Mouse (Mus musculus): ENCODE data around the gene Lasp1. TPM values are rescaled to one million over a fixed set of nuclear protein-coding genes. Genes with fewer than 3 reads are reported as not detected.

Lasp1 gene
- polyA plus RNA-seq, 1 experiment from 2014 or later = 159 TPM

- no peak overlapping the region for H3K4me2 ChIP-seq (ENCODE audit: low read length)
These were observed 40.8 kb downstream of the Lasp1 start for GRCm38 (mm10) chr11:97839441-97840134.

DNA sequence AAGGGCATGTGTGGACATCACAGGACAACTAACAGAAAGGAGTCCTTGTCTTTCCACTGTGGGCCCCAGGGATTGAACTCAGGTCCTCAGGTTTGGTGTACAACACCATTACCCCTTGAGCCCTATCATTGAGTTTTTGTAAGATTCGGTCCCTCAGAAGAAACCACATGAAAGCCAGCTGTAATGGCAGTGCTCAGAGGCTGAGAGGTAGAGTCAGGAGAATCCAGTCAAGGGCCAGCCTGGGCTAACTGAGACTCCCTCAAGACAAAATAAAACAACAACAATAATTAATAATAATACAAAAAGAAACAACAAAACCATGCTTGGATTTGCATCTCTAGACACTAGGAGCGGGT, 41.3 kb downstream of the Lasp1 start:
- H3K4me1 ChIP-seq (replicated peaks; ENCODE audit: control insufficient read depth, insufficient read depth, low read length) = peaks cover 14% of the 10 kb centered on the region
- H3K9me3 ChIP-seq (ENCODE audit: control insufficient read depth, low read length) = no peaks in the 10 kb centered on the region
- H3K36me3 ChIP-seq (ENCODE audit: control insufficient read depth, insufficient read depth) = peaks cover 3% of the 10 kb centered on the region; the same call in 1 of the 2 replicates
- no peaks in the 10 kb centered on the region for H3K27me3 ChIP-seq (replicated peaks; ENCODE audit: control insufficient read depth, insufficient read depth, low read length)
- ATAC-seq = no peak
- H3K27ac ChIP-seq (ENCODE audit: low read length) = peak overlapping the region; percentile 87
- peak overlapping the region; percentile 62 for H3K4me2 ChIP-seq (ENCODE audit: low read length)
- WGBS = 68% methylated on average over 2 of the region's 2 CpGs
- peak overlapping the region; percentile 71 for H3K9ac ChIP-seq (replicated peaks; ENCODE audit: low read depth, low read length)
- H3K4me3 ChIP-seq (replicated peaks; ENCODE audit: low read length) = peak overlapping the region; percentile 56

More at GRCm38 (mm10) chr11:97839441-97840134, 40.8 kb downstream of the Lasp1 start:
- H3K36me3 ChIP-seq (ENCODE audit: control insufficient read depth, insufficient read depth) = peaks cover 5% of the 10 kb centered on the region; the same call in 1 of the 2 replicates
- H3K4me1 ChIP-seq (replicated peaks; ENCODE audit: control insufficient read depth, insufficient read depth, low read length) = peaks cover 14% of the 10 kb centered on the region
- WGBS = 60% methylated on average over 11 of the region's 11 CpGs
- H3K9ac ChIP-seq (replicated peaks; ENCODE audit: low read depth, low read length) = no peak overlapping the region
- H3K9me3 ChIP-seq (ENCODE audit: control insufficient read depth, low read length) = no peaks in the 10 kb centered on the region
- H3K27ac ChIP-seq (ENCODE audit: low read length) = no peak overlapping the region
- ATAC-seq = no peak
- no peaks in the 10 kb centered on the region for H3K27me3 ChIP-seq (replicated peaks; ENCODE audit: control insufficient read depth, insufficient read depth, low read length)
- H3K4me3 ChIP-seq (replicated peaks; ENCODE audit: low read length) = no peak overlapping the region

GRCm38 (mm10) chr11:97840539-97840954, 41.7 kb downstream of the Lasp1 start, which contains the start of gene B230217C12Rik:
TSS of gene B230217C12Rik (plus strand) at chr11:97840780.
- WGBS = under 1% methylated on average over 6 of the region's 6 CpGs
- H3K9me3 ChIP-seq (ENCODE audit: control insufficient read depth, low read length) = no peaks in the 10 kb centered on the region
- peak; percentile 11 for ATAC-seq
- H3K27ac ChIP-seq (ENCODE audit: low read length) = peak within 1 kb of the TSS; percentile 87
- H3K4me2 ChIP-seq (ENCODE audit: low read length) = peak within 1 kb of the TSS; percentile 62
- H3K9ac ChIP-seq (replicated peaks; ENCODE audit: low read depth, low read length) = peak within 1 kb of the TSS; percentile 71
- peaks cover 3% of the 10 kb centered on the region; the same call in 1 of the 2 replicates for H3K36me3 ChIP-seq (ENCODE audit: control insufficient read depth, insufficient read depth)
- H3K4me3 ChIP-seq (replicated peaks; ENCODE audit: low read length) = peak within 1 kb of the TSS; percentile 56
- no peaks in the 10 kb centered on the region for H3K27me3 ChIP-seq (replicated peaks; ENCODE audit: control insufficient read depth, insufficient read depth, low read length)
- H3K4me1 ChIP-seq (replicated peaks; ENCODE audit: control insufficient read depth, insufficient read depth, low read length) = peaks cover 14% of the 10 kb centered on the region

DNA sequence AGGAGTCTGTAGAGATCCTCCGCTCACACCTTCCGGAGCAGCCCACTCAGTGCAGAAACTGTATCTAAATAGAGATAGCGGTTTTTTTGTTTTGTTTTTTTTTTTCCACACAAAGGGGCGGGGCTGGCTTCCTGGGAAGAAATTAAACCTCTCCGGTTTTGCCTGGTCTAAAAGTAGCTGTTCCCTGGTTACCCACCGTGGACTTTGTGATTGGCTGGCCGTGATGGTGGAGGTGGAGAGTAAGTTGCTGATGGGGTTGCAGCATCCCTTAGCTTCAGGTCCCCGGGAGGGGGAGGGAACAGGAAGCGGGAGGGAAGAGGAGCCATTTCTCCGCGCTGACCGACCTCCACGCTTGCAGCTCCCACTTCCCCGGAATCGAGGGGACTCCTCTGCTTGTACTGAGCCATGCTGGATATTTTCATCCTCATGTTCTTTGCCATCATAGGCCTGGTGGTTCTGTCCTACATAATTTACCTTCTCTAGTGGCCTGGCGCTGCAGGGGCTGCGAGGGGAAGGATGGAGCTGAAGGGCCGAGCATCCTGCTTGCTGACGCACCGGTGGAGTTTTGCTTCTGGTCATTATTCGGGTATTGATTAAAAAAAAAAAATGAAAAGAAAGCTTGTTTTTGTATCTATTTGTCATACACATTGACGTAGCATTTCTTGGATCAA, 42.3 kb downstream of the Lasp1 start:
- Histone ChIP-seq H3K27ac (ENCODE audit: low read length) (peak overlapping the region; percentile 87), H3K4me2 (ENCODE audit: low read length) (peak overlapping the region; percentile 62), H3K9ac (replicated peaks; ENCODE audit: low read depth, low read length) (peak overlapping the region; percentile 71), H3K36me3 (ENCODE audit: control insufficient read depth, insufficient read depth) (peaks cover 3% of the 10 kb centered on the region; the same call in 1 of the 2 replicates), H3K4me3 (replicated peaks; ENCODE audit: low read length) (peak overlapping the region; percentile 56), H3K4me1 (replicated peaks; ENCODE audit: control insufficient read depth, insufficient read depth, low read length) (peaks cover 14% of the 10 kb centered on the region), H3K9me3 (ENCODE audit: control insufficient read depth, low read length) (no peaks in the 10 kb centered on the region), H3K27me3 (replicated peaks; ENCODE audit: control insufficient read depth, insufficient read depth, low read length) (no peaks in the 10 kb centered on the region)
- WGBS = under 1% methylated on average over 22 of the region's 22 CpGs
- ATAC-seq = peak; percentile 96

- no peak for ATAC-seq
These were observed 43.2 kb downstream of the Lasp1 start for GRCm38 (mm10) chr11:97842001-97842400.

GRCm38 (mm10) chr11:97850367-97850766, 51.6 kb downstream of the Lasp1 start:
- ATAC-seq = no peak
- no peaks in the 10 kb centered on the region for H3K36me3 ChIP-seq (ENCODE audit: control insufficient read depth, insufficient read depth)
- 71% methylated on average over 6 of the region's 6 CpGs for WGBS
- H3K27ac ChIP-seq (ENCODE audit: low read length) = no peak overlapping the region
- no peak overlapping the region for H3K4me3 ChIP-seq (replicated peaks; ENCODE audit: low read length)
- no peak overlapping the region for H3K9ac ChIP-seq (replicated peaks; ENCODE audit: low read depth, low read length)
- no peaks in the 10 kb centered on the region for H3K27me3 ChIP-seq (replicated peaks; ENCODE audit: control insufficient read depth, insufficient read depth, low read length)
- H3K9me3 ChIP-seq (ENCODE audit: control insufficient read depth, low read length) = no peaks in the 10 kb centered on the region
- H3K4me2 ChIP-seq (ENCODE audit: low read length) = no peak overlapping the region
- H3K4me1 ChIP-seq (replicated peaks; ENCODE audit: control insufficient read depth, insufficient read depth, low read length) = no peaks in the 10 kb centered on the region

More at GRCm38 (mm10) chr11:97842001-97842400, 43.2 kb downstream of the Lasp1 start:
- WGBS = 16% methylated on average over 4 of the region's 4 CpGs
- Histone ChIP-seq H3K9me3 (ENCODE audit: control insufficient read depth, low read length) (no peaks in the 10 kb centered on the region), H3K9ac (replicated peaks; ENCODE audit: low read depth, low read length) (peak overlapping the region; percentile 39; the same call in 1 of the 2 replicates), H3K36me3 (ENCODE audit: control insufficient read depth, insufficient read depth) (peaks cover 3% of the 10 kb centered on the region; the same call in 1 of the 2 replicates), H3K4me1 (replicated peaks; ENCODE audit: control insufficient read depth, insufficient read depth, low read length) (peaks cover 14% of the 10 kb centered on the region), H3K27ac (ENCODE audit: low read length) (no peak overlapping the region; the same call in 1 of the 2 replicates), H3K27me3 (replicated peaks; ENCODE audit: control insufficient read depth, insufficient read depth, low read length) (no peaks in the 10 kb centered on the region), H3K4me2 (ENCODE audit: low read length) (peak overlapping the region; percentile 62), H3K4me3 (replicated peaks; ENCODE audit: low read length) (peak overlapping the region; percentile 56)

DNA sequence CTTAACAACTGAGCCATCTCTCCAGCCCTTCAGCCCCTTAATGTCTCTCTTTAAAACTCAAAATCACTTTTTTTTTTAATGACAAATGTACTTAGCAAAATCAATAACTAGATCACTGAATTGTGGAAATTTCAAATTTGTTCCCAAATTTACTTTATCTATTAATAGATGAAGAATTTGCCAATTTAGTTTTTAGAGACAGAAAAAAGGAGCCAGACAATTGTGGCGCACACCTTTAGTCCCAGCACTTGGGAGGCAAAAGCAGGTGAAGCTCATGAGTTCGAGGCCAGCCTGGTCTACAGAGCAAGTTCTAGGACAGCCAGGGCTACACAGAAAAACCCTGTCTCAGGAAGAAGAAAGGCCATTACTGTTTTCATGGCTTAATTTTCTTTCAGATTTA, 52.8 kb downstream of the Lasp1 start:
- 83% methylated on average over 2 of the region's 2 CpGs for WGBS
- H3K4me1 ChIP-seq (replicated peaks; ENCODE audit: control insufficient read depth, insufficient read depth, low read length) = no peaks in the 10 kb centered on the region

DNA sequence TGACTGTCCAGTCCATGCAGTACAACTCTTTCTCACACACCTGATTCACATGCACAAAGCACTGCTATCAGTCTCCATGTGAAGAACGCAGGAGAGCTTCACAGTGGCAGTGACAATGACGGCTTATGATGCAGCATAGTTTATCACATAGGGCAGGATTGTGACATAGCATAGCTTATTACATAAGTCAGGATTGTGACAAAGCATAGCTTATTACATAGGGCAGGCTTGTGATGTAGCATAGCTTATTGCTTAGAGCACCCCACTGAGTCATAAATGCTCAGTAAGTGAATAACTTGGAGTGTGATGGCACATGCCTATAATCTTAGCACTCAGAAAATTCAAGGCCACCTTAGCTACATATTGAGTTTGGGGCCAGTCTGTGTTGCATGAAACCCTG, 56.7 kb downstream of the Lasp1 start:
- WGBS = 92% methylated on average over 2 of the region's 2 CpGs
- no peak overlapping the region for H3K4me2 ChIP-seq (ENCODE audit: low read length)
- H3K27ac ChIP-seq (ENCODE audit: low read length) = no peak overlapping the region
- no peaks in the 10 kb centered on the region for H3K27me3 ChIP-seq (replicated peaks; ENCODE audit: control insufficient read depth, insufficient read depth, low read length)
- no peaks in the 10 kb centered on the region for H3K9me3 ChIP-seq (ENCODE audit: control insufficient read depth, low read length)
- no peaks in the 10 kb centered on the region for H3K36me3 ChIP-seq (ENCODE audit: control insufficient read depth, insufficient read depth)
- H3K9ac ChIP-seq (replicated peaks; ENCODE audit: low read depth, low read length) = no peak overlapping the region
- no peak overlapping the region for H3K4me3 ChIP-seq (replicated peaks; ENCODE audit: low read length)
- no peak for ATAC-seq
- H3K4me1 ChIP-seq (replicated peaks; ENCODE audit: control insufficient read depth, insufficient read depth, low read length) = no peaks in the 10 kb centered on the region

More for the DNA sequence above, 52.8 kb downstream of the Lasp1 start:
- ATAC-seq = no peak
- Histone ChIP-seq H3K9ac (replicated peaks; ENCODE audit: low read depth, low read length) (no peak overlapping the region), H3K27ac (ENCODE audit: low read length) (no peak overlapping the region), H3K36me3 (ENCODE audit: control insufficient read depth, insufficient read depth) (no peaks in the 10 kb centered on the region), H3K4me2 (ENCODE audit: low read length) (no peak overlapping the region), H3K27me3 (replicated peaks; ENCODE audit: control insufficient read depth, insufficient read depth, low read length) (no peaks in the 10 kb centered on the region), H3K4me3 (replicated peaks; ENCODE audit: low read length) (no peak overlapping the region), H3K9me3 (ENCODE audit: control insufficient read depth, low read length) (no peaks in the 10 kb centered on the region)

- H3K9me3 ChIP-seq (ENCODE audit: control insufficient read depth, low read length) = no peaks in the 10 kb centered on the region
- 86% methylated on average over 2 of the region's 2 CpGs for WGBS
- H3K27me3 ChIP-seq (replicated peaks; ENCODE audit: control insufficient read depth, insufficient read depth, low read length) = no peaks in the 10 kb centered on the region
- no peaks in the 10 kb centered on the region for H3K36me3 ChIP-seq (ENCODE audit: control insufficient read depth, insufficient read depth)
- no peak overlapping the region for H3K4me2 ChIP-seq (ENCODE audit: low read length)
- H3K4me3 ChIP-seq (replicated peaks; ENCODE audit: low read length) = no peak overlapping the region
- H3K27ac ChIP-seq (ENCODE audit: low read length) = no peak overlapping the region
- no peaks in the 10 kb centered on the region for H3K4me1 ChIP-seq (replicated peaks; ENCODE audit: control insufficient read depth, insufficient read depth, low read length)
- H3K9ac ChIP-seq (replicated peaks; ENCODE audit: low read depth, low read length) = no peak overlapping the region
- ATAC-seq = no peak
These were observed 63.3 kb downstream of the Lasp1 start for GRCm38 (mm10) chr11:97862148-97862547.
